Mouse (Mus musculus): Measurements from ENCODE around the gene Ppp6r1.

DNA sequence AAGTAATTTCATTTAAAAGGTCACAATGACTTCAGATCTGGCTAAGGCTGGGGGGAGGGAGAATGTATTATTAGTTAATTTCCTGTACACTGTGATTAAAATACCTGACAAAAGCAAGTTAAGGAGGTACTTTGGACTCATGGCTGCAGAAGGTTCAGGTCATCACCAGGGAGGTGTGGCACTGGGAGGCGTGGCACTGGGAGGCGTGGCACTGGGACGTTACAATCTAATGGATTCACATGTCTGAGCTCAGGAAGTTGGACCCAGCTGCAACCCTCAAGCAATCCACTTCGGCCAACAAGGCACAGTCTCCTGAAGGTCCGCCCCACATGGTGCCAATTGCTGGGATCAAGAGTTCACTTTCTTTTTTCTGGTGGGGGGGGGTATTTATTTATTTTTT is 50.8 kb downstream of the Ppp6r1 start:
- TF ChIP-seq POLR2A (IDR thresholded peaks at IDR 0.05; ENCODE audit: low read depth, low read length) (no peak), CTCF (IDR thresholded peaks at IDR 0.05; ENCODE audit: borderline replicate concordance, insufficient read depth, low read length) (no peak)

Measured in embryonic fibroblast, embryonic 13.5 days (primary cell).